Mouse (Mus musculus): ENCODE measurements around the gene Prkag1. TPM values are rescaled to one million over a fixed set of nuclear protein-coding genes. Genes with fewer than 3 reads are reported as not detected.

Gene Prkag1
- polyA plus RNA-seq, 1 experiment = 132 TPM

- no peaks in the 10 kb centered on the region for H3K36me3 ChIP-seq (ENCODE audit: control insufficient read depth, insufficient read depth)
- no peak overlapping the region for H3ac ChIP-seq (ENCODE audit: control insufficient read depth, insufficient read length, low read depth)
- H3K27me3 ChIP-seq (ENCODE audit: control insufficient read depth, insufficient read depth, insufficient read length) = peaks cover 51% of the 10 kb centered on the region
- no peaks in the 10 kb centered on the region for H3K79me2 ChIP-seq (ENCODE audit: control insufficient read depth, insufficient read depth)
- H3K79me3 ChIP-seq (ENCODE audit: low read depth) = no peaks in the 10 kb centered on the region
- TF ChIP-seq USF1 (IDR thresholded peaks at IDR 0.05; ENCODE audit: low read depth) (no peak), MYOD1 (IDR thresholded peaks at IDR 0.05; ENCODE audit: control insufficient read depth, insufficient read length, low read depth) (no peak), MAX (IDR thresholded peaks at IDR 0.05) (no peak), CTCF (IDR thresholded peaks at IDR 0.05; ENCODE audit: control insufficient read depth, insufficient read depth, insufficient read length) (no peak), FOSL1 (IDR thresholded peaks at IDR 0.05; ENCODE audit: insufficient read depth, low read length, poor library complexity, severe bottlenecking) (no peak), CEBPB (IDR thresholded peaks at IDR 0.05; ENCODE audit: low read depth) (no peak), MYOG (IDR thresholded peaks at IDR 0.05; ENCODE audit: control insufficient read depth, extremely low read depth, insufficient read length) (no peak)
- no peak overlapping the region for H3K4me3 ChIP-seq (ENCODE audit: insufficient read depth, poor library complexity, severe bottlenecking)
Observed at GRCm38 (mm10) chr15:98791221-98791620, 40.1 kb downstream of the Prkag1 start.

- Histone ChIP-seq H3K4me3 (ENCODE audit: insufficient read depth, poor library complexity, severe bottlenecking) (no peak overlapping the region), H3ac (ENCODE audit: control insufficient read depth, insufficient read length, low read depth) (peak overlapping the region; percentile 6), H3K27me3 (ENCODE audit: control insufficient read depth, insufficient read depth, insufficient read length) (peaks cover 48% of the 10 kb centered on the region), H3K36me3 (ENCODE audit: control insufficient read depth, insufficient read depth) (no peaks in the 10 kb centered on the region), H3K79me2 (ENCODE audit: control insufficient read depth, insufficient read depth) (no peaks in the 10 kb centered on the region), H3K79me3 (ENCODE audit: low read depth) (no peaks in the 10 kb centered on the region)
- TF ChIP-seq MYOG (IDR thresholded peaks at IDR 0.05; ENCODE audit: control insufficient read depth, extremely low read depth, insufficient read length) = no peak
- no peak for TF ChIP-seq CTCF (IDR thresholded peaks at IDR 0.05; ENCODE audit: control insufficient read depth, insufficient read depth, insufficient read length)
- TF ChIP-seq CEBPB (IDR thresholded peaks at IDR 0.05; ENCODE audit: low read depth) = no peak
- TF ChIP-seq MAX (IDR thresholded peaks at IDR 0.05) = no peak
- no peak for TF ChIP-seq USF1 (IDR thresholded peaks at IDR 0.05; ENCODE audit: low read depth)
Observed at GRCm38 (mm10) chr15:98790761-98791160, 40.6 kb downstream of the Prkag1 start.

GRCm38 (mm10) chr15:98789661-98790535 is 41.4 kb downstream of the Prkag1 start, which contains the start of gene Wnt1:
TSS of gene Wnt1 (plus strand) at chr15:98789857.
- Histone ChIP-seq H3K79me3 (ENCODE audit: low read depth) (no peaks in the 10 kb centered on the region), H3ac (ENCODE audit: control insufficient read depth, insufficient read length, low read depth) (peak within 1 kb of the TSS; percentile 62), H3K36me3 (ENCODE audit: control insufficient read depth, insufficient read depth) (no peaks in the 10 kb centered on the region), H3K4me3 (ENCODE audit: insufficient read depth, poor library complexity, severe bottlenecking) (no peak within 1 kb of the TSS), H3K27me3 (ENCODE audit: control insufficient read depth, insufficient read depth, insufficient read length) (peaks cover 44% of the 10 kb centered on the region), H3K79me2 (ENCODE audit: control insufficient read depth, insufficient read depth) (no peaks in the 10 kb centered on the region)
- TF ChIP-seq CTCF (IDR thresholded peaks at IDR 0.05; ENCODE audit: control insufficient read depth, insufficient read depth, insufficient read length) = peak; percentile 93
- no peak for TF ChIP-seq CEBPB (IDR thresholded peaks at IDR 0.05; ENCODE audit: low read depth)

GRCm38 (mm10) chr15:98788972-98789660 is 42.2 kb downstream of the Prkag1 start:
- H3K4me3 ChIP-seq (ENCODE audit: insufficient read depth, poor library complexity, severe bottlenecking) = no peak overlapping the region
- TF ChIP-seq MYOD1 (IDR thresholded peaks at IDR 0.05; ENCODE audit: control insufficient read depth, insufficient read length, low read depth) = no peak
- no peak for TF ChIP-seq CTCF (IDR thresholded peaks at IDR 0.05; ENCODE audit: control insufficient read depth, insufficient read depth, insufficient read length)
- TF ChIP-seq FOSL1 (IDR thresholded peaks at IDR 0.05; ENCODE audit: insufficient read depth, low read length, poor library complexity, severe bottlenecking) = no peak
- TF ChIP-seq CEBPB (IDR thresholded peaks at IDR 0.05; ENCODE audit: low read depth) = peak; percentile 61
- H3K79me3 ChIP-seq (ENCODE audit: low read depth) = no peaks in the 10 kb centered on the region
- no peak overlapping the region for H3ac ChIP-seq (ENCODE audit: control insufficient read depth, insufficient read length, low read depth)
- no peaks in the 10 kb centered on the region for H3K79me2 ChIP-seq (ENCODE audit: control insufficient read depth, insufficient read depth)
- peaks cover 44% of the 10 kb centered on the region for H3K27me3 ChIP-seq (ENCODE audit: control insufficient read depth, insufficient read depth, insufficient read length)
- no peaks in the 10 kb centered on the region for H3K36me3 ChIP-seq (ENCODE audit: control insufficient read depth, insufficient read depth)

- TF ChIP-seq MYOG (IDR thresholded peaks at IDR 0.05; ENCODE audit: control insufficient read depth, extremely low read depth, insufficient read length) (no peak), CTCF (IDR thresholded peaks at IDR 0.05; ENCODE audit: control insufficient read depth, insufficient read depth, insufficient read length) (peak; percentile 81)
- Histone ChIP-seq H3K36me3 (ENCODE audit: control insufficient read depth, insufficient read depth) (no peaks in the 10 kb centered on the region), H3K4me3 (ENCODE audit: insufficient read depth, poor library complexity, severe bottlenecking) (no peak overlapping the region), H3K79me2 (ENCODE audit: control insufficient read depth, insufficient read depth) (no peaks in the 10 kb centered on the region), H3ac (ENCODE audit: control insufficient read depth, insufficient read length, low read depth) (no peak overlapping the region), H3K79me3 (ENCODE audit: low read depth) (no peaks in the 10 kb centered on the region), H3K27me3 (ENCODE audit: control insufficient read depth, insufficient read depth, insufficient read length) (peaks cover 38% of the 10 kb centered on the region)
Observed at GRCm38 (mm10) chr15:98787930-98788329, 43.4 kb downstream of the Prkag1 start.

- peaks cover 17% of the 10 kb centered on the region for H3K27me3 ChIP-seq (ENCODE audit: control insufficient read depth, insufficient read depth, insufficient read length)
Observed at GRCm38 (mm10) chr15:98785744-98786143, 45.6 kb downstream of the Prkag1 start.

More at GRCm38 (mm10) chr15:98785744-98786143, 45.6 kb downstream of the Prkag1 start:
- Histone ChIP-seq H3K4me3 (ENCODE audit: insufficient read depth, poor library complexity, severe bottlenecking) (no peak overlapping the region), H3ac (ENCODE audit: control insufficient read depth, insufficient read length, low read depth) (no peak overlapping the region), H3K79me2 (ENCODE audit: control insufficient read depth, insufficient read depth) (no peaks in the 10 kb centered on the region), H3K36me3 (ENCODE audit: control insufficient read depth, insufficient read depth) (no peaks in the 10 kb centered on the region), H3K79me3 (ENCODE audit: low read depth) (no peaks in the 10 kb centered on the region)
- no peak for TF ChIP-seq FOSL1 (IDR thresholded peaks at IDR 0.05; ENCODE audit: insufficient read depth, low read length, poor library complexity, severe bottlenecking)
- peak; percentile 21 for TF ChIP-seq CTCF (IDR thresholded peaks at IDR 0.05; ENCODE audit: control insufficient read depth, insufficient read depth, insufficient read length)

Measured in C2C12 (cell line).